Mouse (Mus musculus): ENCODE results near the gene Ksr2. TPM values are rescaled to one million over a fixed set of nuclear protein-coding genes. Genes with fewer than 3 reads are reported as not detected.
A peak's percentile ranks its signal among the peaks of the same experiment; 100 is the strongest.

The Ksr2 gene
- total RNA-seq, 2 experiments from 2014 or later, result 0.04 to 0.08 TPM

- no peak for DNase-seq
- intact Hi-C loops (cut with DNase I; ENCODE audit: low total_unique reads), result no loop called here
Observed at GRCm38 (mm10) chr5:117468961-117469360, 55.2 kb downstream of the Ksr2 start.

- intact Hi-C loops (cut with DNase I; ENCODE audit: low total_unique reads), result no loop called here
- DNase-seq, result no peak
Observed at GRCm38 (mm10) chr5:117469572-117469971, 55.8 kb downstream of the Ksr2 start.

- intact Hi-C loops (cut with DNase I; ENCODE audit: low total_unique reads), result no loop called here
Observed at GRCm38 (mm10) chr5:117481162-117481561, 67.4 kb downstream of the Ksr2 start.

DNA sequence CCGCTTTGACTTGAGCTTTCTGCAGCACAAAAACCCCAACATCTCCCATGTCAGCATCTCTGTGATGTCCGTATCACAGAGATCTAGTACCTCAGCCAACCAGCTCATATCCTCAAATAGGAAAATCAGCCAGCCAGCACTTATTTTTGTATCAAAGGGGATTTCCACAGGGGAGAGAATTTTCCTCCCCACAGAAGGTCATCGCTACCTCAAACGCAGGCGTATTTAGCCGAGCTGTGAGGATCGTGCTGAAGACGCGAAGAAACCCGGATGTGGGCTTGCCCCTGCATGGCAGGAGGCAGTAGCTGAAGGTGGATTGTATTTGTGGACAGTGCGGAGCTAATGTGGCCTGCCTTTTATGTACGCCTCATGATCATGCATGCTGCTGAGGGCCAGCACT, 67.8 kb downstream of the Ksr2 start:
- no peak for DNase-seq
- intact Hi-C loops (cut with DNase I; ENCODE audit: low total_unique reads), result no loop called here

More at GRCm38 (mm10) chr5:117481162-117481561, 67.4 kb downstream of the Ksr2 start:
- no peak for DNase-seq

DNA sequence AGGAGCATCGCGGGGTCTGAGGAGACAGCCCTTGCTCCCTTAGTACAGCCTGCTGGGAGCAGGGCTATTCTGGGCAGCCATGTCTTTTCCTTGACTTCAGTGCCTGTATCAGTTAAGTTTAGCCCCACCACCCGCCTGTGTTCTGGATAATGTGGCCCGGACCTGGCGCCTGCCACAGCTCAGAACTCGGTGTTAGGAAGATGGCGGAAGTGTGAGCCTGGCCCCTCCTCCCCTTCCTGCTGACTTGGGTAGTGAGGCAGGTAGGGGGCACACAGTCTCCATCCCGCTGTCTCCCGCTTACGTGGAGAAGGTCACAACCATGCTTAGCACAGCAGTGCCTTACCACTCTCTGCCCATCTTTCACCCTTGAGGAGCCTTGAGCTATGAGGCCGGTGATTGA, 68.2 kb downstream of the Ksr2 start:
- intact Hi-C loops (cut with DNase I; ENCODE audit: low total_unique reads), result no loop called here
- no peak for DNase-seq

DNA sequence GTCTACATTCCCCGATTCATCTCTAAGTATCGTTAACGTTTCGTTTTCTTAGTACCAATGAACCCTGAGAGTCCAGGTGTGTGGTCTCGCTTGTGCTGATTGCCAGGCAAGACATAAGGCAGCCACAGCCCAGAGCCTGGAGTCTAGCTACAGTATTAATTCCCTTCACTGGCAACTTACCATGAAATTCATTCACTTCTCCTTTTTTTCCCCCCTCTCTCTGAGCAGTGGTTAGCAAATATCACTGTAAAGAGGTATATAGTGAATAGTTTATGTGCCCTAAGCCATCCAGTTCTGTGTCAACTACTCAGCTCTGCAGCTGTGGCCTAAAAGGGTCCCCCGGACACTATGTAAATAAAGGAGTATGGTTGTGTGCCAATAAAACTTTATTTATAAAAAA, 71.6 kb downstream of the Ksr2 start:
- intact Hi-C loops (cut with DNase I; ENCODE audit: low total_unique reads), result no loop called here
- no peak for DNase-seq

- DNase-seq, result no peak
- intact Hi-C loops (cut with DNase I; ENCODE audit: low total_unique reads), result no loop called here
Observed at GRCm38 (mm10) chr5:117486092-117486491, 72.3 kb downstream of the Ksr2 start.

DNA sequence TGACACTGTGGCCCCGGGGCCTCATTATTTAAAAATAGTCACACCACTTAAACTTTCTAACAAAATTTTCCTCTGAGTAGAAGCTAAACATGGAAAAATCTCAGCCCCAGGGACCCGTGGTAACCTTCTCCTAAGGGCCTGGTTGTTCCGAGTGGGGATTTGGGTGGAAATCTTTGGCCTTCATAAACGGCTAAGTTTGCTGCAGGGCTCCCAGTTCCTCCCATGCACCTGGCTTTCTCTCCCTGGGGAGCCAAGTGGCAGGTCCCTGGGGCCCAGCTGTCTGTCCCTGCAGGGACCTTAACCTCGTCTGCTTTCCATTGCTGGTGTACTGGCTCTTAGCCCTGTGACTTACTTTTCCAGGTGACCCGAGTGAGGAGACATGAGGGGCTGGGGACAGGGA, 74.4 kb downstream of the Ksr2 start:
- intact Hi-C loops (cut with DNase I; ENCODE audit: low total_unique reads), result no loop called here

DNA sequence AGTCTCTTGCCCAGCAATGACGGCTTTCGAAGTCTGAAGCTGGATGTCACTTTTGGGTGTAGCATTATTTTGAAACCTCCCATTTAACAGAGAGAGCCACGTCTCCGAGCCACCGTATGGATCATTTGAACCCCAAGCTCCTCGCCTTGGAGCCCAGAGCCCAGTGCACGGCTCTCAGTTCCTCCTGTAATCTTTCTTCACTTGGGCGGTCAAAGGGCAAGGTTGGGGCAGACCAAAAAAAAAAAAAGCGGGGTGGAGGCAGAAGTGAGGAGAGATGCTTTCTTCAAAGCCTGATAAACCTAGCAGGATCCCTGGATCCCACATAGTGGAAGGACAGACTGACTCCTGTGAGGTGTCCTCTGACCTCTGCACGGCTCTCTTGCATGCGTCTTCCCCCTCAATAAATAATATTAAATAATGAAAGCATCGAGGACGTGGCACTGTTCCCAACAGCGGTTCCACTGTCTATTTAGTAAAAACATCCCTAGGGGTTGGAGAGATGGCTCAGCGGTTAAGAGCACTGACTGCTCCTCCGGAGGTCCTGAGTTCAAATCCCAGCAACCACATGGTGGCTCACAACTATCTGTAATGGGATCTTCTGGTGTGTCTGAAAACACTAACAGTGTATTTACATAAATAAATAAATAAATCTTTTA, 75.0 kb downstream of the Ksr2 start:
- intact Hi-C loops (cut with DNase I; ENCODE audit: low total_unique reads), result no loop called here
- no peak for DNase-seq

More for the DNA sequence above, 74.4 kb downstream of the Ksr2 start:
- no peak for DNase-seq

DNA sequence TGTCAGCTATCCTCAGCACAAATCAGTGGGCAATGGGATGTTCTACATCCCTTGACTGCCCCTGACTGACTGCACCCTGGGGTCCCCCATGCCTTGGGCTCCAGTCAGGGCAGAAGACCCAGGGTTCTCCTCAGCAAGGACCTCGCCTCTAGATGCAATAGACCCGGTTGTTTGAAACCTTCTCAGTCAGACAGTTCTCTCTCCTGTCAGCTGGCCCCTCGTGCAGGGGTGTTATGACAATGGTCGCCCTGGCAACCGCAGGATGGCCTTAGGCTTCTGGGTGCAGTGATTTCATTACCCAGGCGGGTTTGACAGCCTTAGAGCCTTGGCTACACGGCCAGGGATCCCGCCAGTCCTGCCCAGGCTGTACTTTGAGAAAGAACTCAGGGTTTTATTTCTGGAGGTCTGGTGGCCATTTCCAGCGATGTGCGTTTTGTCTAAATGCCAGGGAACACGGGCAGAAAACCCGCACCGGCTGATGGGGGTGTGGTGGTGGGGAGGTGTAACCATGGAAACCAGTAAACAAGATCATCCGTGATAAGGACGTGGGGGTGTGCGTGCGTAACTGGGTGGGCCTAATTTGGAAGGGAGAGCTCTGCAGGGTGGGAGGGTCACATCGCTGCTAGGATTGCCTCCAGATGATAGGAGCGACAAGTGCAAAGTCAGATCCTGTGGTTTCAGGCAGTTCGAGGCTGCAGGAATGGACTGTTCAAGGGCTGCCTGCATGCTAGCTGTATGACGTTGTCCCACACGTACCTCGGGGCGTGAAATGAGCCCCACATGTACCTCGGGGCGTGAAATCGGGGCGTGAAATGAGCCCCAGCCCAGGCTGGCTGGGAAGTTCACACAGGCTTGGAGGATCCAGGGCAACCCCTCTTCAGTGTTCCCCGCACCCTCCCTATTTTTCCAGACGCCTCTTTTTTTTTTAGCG, 79.4 kb downstream of the Ksr2 start:
- intact Hi-C loops (cut with DNase I; ENCODE audit: low total_unique reads), result loop anchor here (5.0 to 10.0 kb wide), 2 partner anchors 186 to 398 kb away; no protein-coding TSS in a partner anchor
- no peak for DNase-seq

- peak; percentile 53 for DNase-seq
Observed at GRCm38 (mm10) chr5:117493947-117494346, 80.1 kb downstream of the Ksr2 start.

GRCm38 (mm10) chr5:117497084-117497483, 83.3 kb downstream of the Ksr2 start:
- no peak for DNase-seq
- intact Hi-C loops (cut with DNase I; ENCODE audit: low total_unique reads), result loop anchor here (10.0 kb wide), 1 partner anchor 402 kb away; no protein-coding TSS in a partner anchor

More at GRCm38 (mm10) chr5:117493947-117494346, 80.1 kb downstream of the Ksr2 start:
- intact Hi-C loops (cut with DNase I; ENCODE audit: low total_unique reads), result loop anchor here (5.0 to 10.0 kb wide), 2 partner anchors 187 to 399 kb away; no protein-coding TSS in a partner anchor

DNA sequence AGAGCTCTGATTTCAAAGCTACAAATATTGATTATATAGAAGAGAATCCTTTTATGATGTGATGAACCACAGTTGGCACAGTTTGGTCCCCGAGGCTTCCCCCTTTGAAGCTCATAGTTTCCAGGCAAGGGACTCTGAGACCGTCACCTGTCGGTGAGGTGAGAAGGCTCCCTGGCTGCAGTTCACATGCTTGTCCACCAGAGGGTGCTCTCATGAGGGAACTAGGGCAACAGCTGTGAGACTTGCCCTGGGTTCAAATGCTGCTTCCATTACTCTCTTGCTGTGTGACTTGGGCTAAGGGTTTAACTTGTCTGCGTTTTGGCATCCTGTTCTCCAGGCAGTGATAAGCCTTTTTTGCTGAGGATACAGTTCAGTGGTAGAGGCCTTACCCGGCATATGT, 88.8 kb downstream of the Ksr2 start:
- intact Hi-C loops (cut with DNase I; ENCODE audit: low total_unique reads), result no loop called here
- no peak for DNase-seq

DNA sequence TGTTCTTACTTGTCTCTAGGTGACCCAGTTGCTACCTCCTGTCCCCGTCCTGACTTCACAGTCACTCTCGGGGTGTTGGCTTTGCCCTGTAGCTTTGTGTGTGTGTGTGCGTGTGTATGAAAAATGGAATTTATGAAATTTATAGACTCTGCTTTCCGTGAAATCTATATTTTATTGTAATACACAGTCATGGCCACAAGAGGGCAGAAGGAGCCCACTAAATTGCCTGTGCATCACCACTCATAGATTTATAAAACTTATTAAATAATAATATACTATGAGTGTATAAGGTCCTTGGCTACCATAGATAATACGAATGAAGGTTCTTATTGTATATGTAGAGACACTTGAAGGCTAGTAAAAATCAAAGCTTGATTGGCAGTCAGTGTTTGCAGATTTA, 90.6 kb downstream of the Ksr2 start:
- intact Hi-C loops (cut with DNase I; ENCODE audit: low total_unique reads), result no loop called here

DNA sequence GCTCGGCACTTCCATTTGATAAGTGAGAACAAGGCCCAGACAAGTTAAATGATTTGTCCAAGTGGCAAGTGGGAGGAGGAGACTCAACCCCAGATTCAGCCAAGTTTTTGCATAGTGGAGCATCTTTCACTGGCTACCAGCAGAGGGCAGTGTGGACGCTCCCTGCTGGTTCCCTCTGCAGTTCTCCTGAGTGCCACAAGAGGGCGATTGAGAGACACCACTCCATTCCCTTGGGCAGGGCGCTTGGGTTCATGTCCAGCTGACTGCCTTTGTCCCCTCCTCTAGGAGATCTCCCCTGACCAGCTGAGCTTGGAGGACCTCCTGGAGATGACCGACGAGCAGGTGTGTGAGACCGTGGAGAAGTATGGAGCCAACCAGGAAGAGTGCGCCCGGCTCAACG, 91.4 kb downstream of the Ksr2 start:
- peak; percentile 62 for DNase-seq
- intact Hi-C loops (cut with DNase I; ENCODE audit: low total_unique reads), result no loop called here

More for the DNA sequence above, 90.6 kb downstream of the Ksr2 start:
- DNase-seq, result no peak

DNA sequence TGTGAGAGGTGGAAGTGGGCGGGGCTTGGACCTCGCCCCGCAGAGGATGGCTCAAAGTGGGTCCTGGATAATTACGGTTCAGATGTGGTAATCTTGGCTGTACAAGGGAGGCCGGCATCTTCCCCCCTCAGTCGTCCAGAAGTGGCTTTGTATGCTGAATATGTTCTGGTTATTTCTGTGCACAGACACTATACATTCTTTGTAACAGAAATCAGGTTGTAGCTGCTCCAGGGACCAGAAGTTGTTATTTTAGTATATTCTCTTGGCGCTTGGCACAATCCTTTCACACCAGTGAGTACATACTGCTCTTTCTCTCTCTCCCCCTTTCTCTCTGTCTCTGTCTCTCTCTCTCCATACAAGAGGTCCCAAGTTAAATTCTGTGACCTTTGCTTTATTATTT, 92.0 kb downstream of the Ksr2 start:
- no peak for DNase-seq
- intact Hi-C loops (cut with DNase I; ENCODE audit: low total_unique reads), result no loop called here

GRCm38 (mm10) chr5:117506406-117506805, 92.6 kb downstream of the Ksr2 start:
- peak; percentile 39 for DNase-seq
- intact Hi-C loops (cut with DNase I; ENCODE audit: low total_unique reads), result no loop called here

DNA sequence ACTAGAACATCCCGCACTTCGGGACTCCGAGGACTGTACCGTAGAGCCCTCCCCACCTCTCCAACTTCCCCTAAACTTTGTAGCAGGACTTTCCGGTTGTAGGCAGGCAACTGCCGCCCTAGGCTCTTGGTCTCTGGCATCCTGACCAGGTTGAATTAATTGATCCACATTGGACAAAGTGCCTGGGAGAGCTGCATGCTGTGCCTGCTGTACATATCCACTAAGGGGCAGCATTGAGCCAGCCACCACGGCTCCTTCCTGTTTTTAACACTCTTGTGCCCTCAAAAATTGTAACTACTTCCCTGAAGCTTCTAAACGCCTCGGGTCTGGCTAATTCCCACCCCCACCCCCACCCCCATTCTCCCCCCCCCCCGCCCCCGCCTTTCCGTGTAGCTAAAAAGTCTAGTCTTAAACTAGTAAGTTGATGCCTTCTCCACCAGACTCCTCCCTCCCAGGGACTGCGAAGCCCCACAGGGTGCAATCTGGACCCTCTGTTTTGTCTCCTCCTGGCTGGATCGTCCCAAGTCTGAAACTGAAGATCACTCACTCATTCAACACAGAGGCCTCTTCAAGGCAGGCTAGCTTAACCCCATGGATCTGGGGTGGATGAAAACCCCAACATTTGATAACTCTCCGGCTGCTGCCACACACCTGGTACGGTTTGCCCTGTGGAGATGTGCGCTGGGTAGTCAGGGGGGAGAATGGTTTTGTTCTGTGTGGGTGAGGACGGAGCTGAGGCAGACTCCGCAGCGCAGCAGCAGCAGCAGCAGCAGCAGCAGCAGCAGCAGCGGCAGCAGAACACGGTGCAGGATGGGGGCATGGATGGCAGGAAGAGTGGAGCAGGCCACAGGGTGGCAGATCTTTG, 95.9 kb downstream of the Ksr2 start:
- intact Hi-C loops (cut with DNase I; ENCODE audit: low total_unique reads), result loop anchor here (5.0 kb wide), 1 partner anchor 428 kb away; no protein-coding TSS in a partner anchor
- DNase-seq, result no peak

- no peak for DNase-seq
- intact Hi-C loops (cut with DNase I; ENCODE audit: low total_unique reads), result loop anchor here (5.0 kb wide), 1 partner anchor 426 kb away; no protein-coding TSS in a partner anchor
Observed at GRCm38 (mm10) chr5:117510864-117511263, 97.1 kb downstream of the Ksr2 start.

Measured in gastrocnemius, postnatal 14 days (tissue).